Mouse (Mus musculus) natural killer cell, adult 2 months (primary cell): ENCODE data around the gene Rpgrip1l.

ENCODE experiments used
- DNase-seq, 2 experiments: peaks; one replicate each; pipeline ENCODE4 v3.0.0; 2022; ENCODE audit warnings: low spot score in 2 of 2

Gene Rpgrip1l

GRCm38 (mm10) chr8:91329056-91329455, 16.0 kb upstream of the Rpgrip1l start:
- no peak for DNase-seq

GRCm38 (mm10) chr8:91327471-91328205, 14.6 kb upstream of the Rpgrip1l start:
- no peak for DNase-seq

- DNase-seq, result no peak
Observed at GRCm38 (mm10) chr8:91326946-91327345, 13.9 kb upstream of the Rpgrip1l start.

- no peak for DNase-seq
Observed at GRCm38 (mm10) chr8:91326018-91326417, 13.0 kb upstream of the Rpgrip1l start.

GRCm38 (mm10) chr8:91324916-91325315, 11.9 kb upstream of the Rpgrip1l start:
- DNase-seq, result no peak

- no peak for DNase-seq
Observed at GRCm38 (mm10) chr8:91324271-91324670, 11.2 kb upstream of the Rpgrip1l start.

- DNase-seq, result no peak
Observed at GRCm38 (mm10) chr8:91323511-91323910, 10.4 kb upstream of the Rpgrip1l start.

GRCm38 (mm10) chr8:91318938-91319729, 6.1 kb upstream of the Rpgrip1l start:
- DNase-seq, result no peak

GRCm38 (mm10) chr8:91317567-91318227, 4.6 kb upstream of the Rpgrip1l start:
- DNase-seq, result no peak

GRCm38 (mm10) chr8:91312342-91312741, 720 bp downstream of the Rpgrip1l start:
- no peak for DNase-seq

- no peak for DNase-seq
Observed at GRCm38 (mm10) chr8:91304481-91305386, 8.3 kb downstream of the Rpgrip1l start.

GRCm38 (mm10) chr8:91298672-91299071, 14.4 kb downstream of the Rpgrip1l start:
- DNase-seq, result no peak

- DNase-seq, result no peak
Observed at GRCm38 (mm10) chr8:91295786-91296185, 17.3 kb downstream of the Rpgrip1l start.

GRCm38 (mm10) chr8:91290576-91290975, 22.5 kb downstream of the Rpgrip1l start:
- DNase-seq, result no peak

- no peak for DNase-seq
Observed at GRCm38 (mm10) chr8:91286237-91286636, 26.8 kb downstream of the Rpgrip1l start.

- DNase-seq, result no peak
Observed at GRCm38 (mm10) chr8:91283815-91284214, 29.2 kb downstream of the Rpgrip1l start.

- DNase-seq, result no peak
Observed at GRCm38 (mm10) chr8:91282655-91283054, 30.4 kb downstream of the Rpgrip1l start.

- DNase-seq, result no peak
Observed at GRCm38 (mm10) chr8:91281545-91281944, 31.5 kb downstream of the Rpgrip1l start.

GRCm38 (mm10) chr8:91280467-91281212, 32.4 kb downstream of the Rpgrip1l start:
- DNase-seq, result no peak

GRCm38 (mm10) chr8:91278060-91278459, 35.0 kb downstream of the Rpgrip1l start:
- no peak for DNase-seq

GRCm38 (mm10) chr8:91276337-91276736, 36.7 kb downstream of the Rpgrip1l start:
- no peak for DNase-seq
